Mouse (Mus musculus): ENCODE data around the gene Krtap4-7.
"Not testable (repeated sequence)": the region's sequence is repeated elsewhere in the genome, so short reads cannot be mapped to it uniquely, and the experiment has no call there.

DNA sequence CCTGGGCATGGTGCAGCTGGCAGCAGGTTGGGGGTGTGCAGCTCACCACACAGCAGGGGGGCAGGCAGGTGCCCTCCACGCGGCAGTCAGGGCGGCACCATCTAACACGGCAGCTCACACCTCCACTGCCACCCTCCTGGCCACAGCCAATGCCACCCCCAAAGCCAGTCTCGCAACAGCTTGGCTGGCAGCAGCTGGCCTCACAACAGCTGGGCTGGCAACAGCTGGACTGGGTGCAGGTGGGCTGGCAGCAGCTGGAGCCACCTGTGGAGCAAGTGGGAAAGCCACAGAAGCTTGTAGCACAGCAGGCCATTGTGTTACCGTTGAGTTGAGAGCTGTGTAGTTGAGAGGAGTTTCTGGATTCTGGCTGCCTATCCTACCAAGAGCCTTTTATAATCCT is 46.1 kb downstream of the Krtap4-7 start, which contains the start of gene Krtap9-3:
- not testable (repeated sequence) for TF ChIP-seq CTCF (conservative IDR thresholded peaks at IDR 0.05; ENCODE audit: insufficient read depth, insufficient read length, low read depth, low read length); POLR2A (IDR thresholded peaks at IDR 0.05; ENCODE audit: low read depth, low read length)
